Mouse (Mus musculus) kidney, embryonic 15.5 days (tissue): ENCODE results near the gene Ctf2. TPM values are rescaled to one million over a fixed set of nuclear protein-coding genes. Genes with fewer than 3 reads are reported as not detected.

Experiments
- ATAC-seq: fragments of 200-750 bp; cut with Nextera tagmentation; replicated peaks from 2 replicates; pipeline ENCODE4 v1.8.0; 2017; ENCODE audit warnings: moderate TSS enrichment; ENCODE audit not compliant: low FRiP score
- H3K27ac ChIP-seq: fragments of 300-500 bp; sonication (generic); 2 replicates; pipeline ENCODE4 v1.5.1; 2015; ENCODE audit warnings: mild to moderate bottlenecking, inconsistent platforms
- H3K27me3 ChIP-seq: fragments of 300-500 bp; sonication (generic); 2 replicates; pipeline ENCODE4 v1.6.1; 2015; ENCODE audit warnings: inconsistent platforms
- H3K36me3 ChIP-seq: fragments of 300-500 bp; sonication (generic); 2 replicates; pipeline ENCODE4 v1.6.1; 2015; ENCODE audit warnings: inconsistent platforms
- H3K4me1 ChIP-seq: fragments of 300-500 bp; sonication (generic); 2 replicates; pipeline ENCODE4 v1.6.1; 2015; ENCODE audit warnings: inconsistent platforms
- H3K4me2 ChIP-seq: fragments of 300-500 bp; sonication (generic); 2 replicates; pipeline ENCODE4 v1.6.1; 2015; ENCODE audit warnings: moderate library complexity, mild to moderate bottlenecking, inconsistent platforms
- H3K4me3 ChIP-seq: fragments of 300-500 bp; sonication (generic); replicated peaks from 2 replicates; pipeline ENCODE4 v1.5.1; 2015; ENCODE audit warnings: mild to moderate bottlenecking, inconsistent platforms
- H3K9ac ChIP-seq: fragments of 300-500 bp; sonication (generic); 2 replicates; pipeline ENCODE4 v1.6.1; 2015; ENCODE audit warnings: mild to moderate bottlenecking, inconsistent platforms
- H3K9me3 ChIP-seq: fragments of 300-500 bp; sonication (generic); replicated peaks from 2 replicates; pipeline ENCODE4 v1.6.1; 2016; ENCODE audit warnings: inconsistent platforms
- WGBS: fragments of 180-500 bp; shearing (Covaris S2); methylation state at CpG from one replicate; pipeline ENCODE4 v1.1.7; 2015; ENCODE audit warnings: mixed read lengths; 5-methylcytosine and 5-hydroxymethylcytosine counted together
- polyA plus RNA-seq: library from polyadenylated mRNA; unstranded; fragments of >200 nt; fragmentation: Nextera tagmentation; extraction: Ambion mirVana; gene quantifications from 2 replicates; pipeline ENCODE4 v1.2.1, GENCODE M21; 2015

The Ctf2 gene
- polyA plus RNA-seq, 1 experiment from 2014 or later = 0.31 TPM

GRCm38 (mm10) chr7:127769651-127770038 lies 37.7 kb upstream of the Ctf2 start, which contains the start of gene Orai3:
Gene Orai3 (plus strand): TSS chr7:127769815.
- ATAC-seq = peak; percentile 86
- under 1% methylated on average over 24 of the region's 24 CpGs for WGBS

GRCm38 (mm10) chr7:127768997-127769593 lies 37.1 kb upstream of the Ctf2 start:
- Histone ChIP-seq H3K9me3 (no peaks in the 10 kb centered on the region), H3K27ac (peak overlapping the region; percentile 98), H3K4me2 (peak overlapping the region; percentile 94), H3K4me3 (peak overlapping the region; percentile 81), H3K4me1 (peaks cover 32% of the 10 kb centered on the region), H3K9ac (peak overlapping the region; percentile 91), H3K36me3 (peaks cover 45% of the 10 kb centered on the region), H3K27me3 (no peaks in the 10 kb centered on the region)
- ATAC-seq = peak; percentile 90
- WGBS = under 1% methylated on average over 16 of the region's 16 CpGs

More at GRCm38 (mm10) chr7:127769651-127770038, 37.7 kb upstream of the Ctf2 start, which contains the start of gene Orai3:
- Histone ChIP-seq H3K27me3 (no peaks in the 10 kb centered on the region), H3K9ac (peak within 1 kb of the TSS; percentile 91), H3K4me2 (peak within 1 kb of the TSS; percentile 94), H3K4me3 (peak within 1 kb of the TSS; percentile 81), H3K27ac (peak within 1 kb of the TSS; percentile 98), H3K36me3 (peaks cover 42% of the 10 kb centered on the region), H3K4me1 (peaks cover 33% of the 10 kb centered on the region), H3K9me3 (no peaks in the 10 kb centered on the region)

GRCm38 (mm10) chr7:127768346-127768996 lies 36.5 kb upstream of the Ctf2 start:
- no peak overlapping the region for H3K9ac ChIP-seq
- no peaks in the 10 kb centered on the region for H3K27me3 ChIP-seq
- H3K9me3 ChIP-seq = no peaks in the 10 kb centered on the region
- 53% methylated on average over 13 of the region's 13 CpGs for WGBS
- peak overlapping the region; percentile 81; the same call in 1 of the 2 replicates for H3K4me3 ChIP-seq
- no peak for ATAC-seq
- H3K4me1 ChIP-seq = peaks cover 29% of the 10 kb centered on the region
- H3K27ac ChIP-seq = peak overlapping the region; percentile 98
- H3K36me3 ChIP-seq = peaks cover 51% of the 10 kb centered on the region
- H3K4me2 ChIP-seq = peak overlapping the region; percentile 94

- no peak overlapping the region; the same call in 1 of the 2 replicates for H3K4me3 ChIP-seq
- H3K4me1 ChIP-seq = peaks cover 29% of the 10 kb centered on the region
- no peaks in the 10 kb centered on the region for H3K27me3 ChIP-seq
- H3K27ac ChIP-seq = peak overlapping the region; percentile 98
- no peak for ATAC-seq
- H3K36me3 ChIP-seq = peaks cover 56% of the 10 kb centered on the region
- no peak overlapping the region for H3K4me2 ChIP-seq
- 94% methylated on average over 19 of the region's 19 CpGs for WGBS
- no peak overlapping the region for H3K9ac ChIP-seq
- no peaks in the 10 kb centered on the region for H3K9me3 ChIP-seq
These were observed 35.8 kb upstream of the Ctf2 start for GRCm38 (mm10) chr7:127767671-127768345.

GRCm38 (mm10) chr7:127766851-127767609 lies 35.1 kb upstream of the Ctf2 start:
- Histone ChIP-seq H3K4me3 (no peak overlapping the region; the same call in 1 of the 2 replicates), H3K9ac (no peak overlapping the region), H3K27me3 (no peaks in the 10 kb centered on the region), H3K4me1 (peaks cover 29% of the 10 kb centered on the region), H3K27ac (no peak overlapping the region), H3K9me3 (no peaks in the 10 kb centered on the region), H3K4me2 (no peak overlapping the region), H3K36me3 (peaks cover 63% of the 10 kb centered on the region)
- ATAC-seq = no peak
- WGBS = 79% methylated on average over 17 of the region's 17 CpGs

GRCm38 (mm10) chr7:127765756-127766155 lies 33.8 kb upstream of the Ctf2 start:
- no peaks in the 10 kb centered on the region for H3K9me3 ChIP-seq
- peaks cover 23% of the 10 kb centered on the region for H3K4me1 ChIP-seq
- no peak overlapping the region for H3K9ac ChIP-seq
- 86% methylated on average over 2 of the region's 2 CpGs for WGBS
- H3K4me2 ChIP-seq = no peak overlapping the region
- no peak overlapping the region for H3K4me3 ChIP-seq
- no peaks in the 10 kb centered on the region for H3K27me3 ChIP-seq
- no peak overlapping the region for H3K27ac ChIP-seq
- no peak for ATAC-seq
- peaks cover 75% of the 10 kb centered on the region for H3K36me3 ChIP-seq

- no peak for ATAC-seq
- Histone ChIP-seq H3K36me3 (peaks cover 89% of the 10 kb centered on the region), H3K9ac (no peak overlapping the region), H3K27ac (no peak overlapping the region), H3K4me2 (no peak overlapping the region), H3K9me3 (no peaks in the 10 kb centered on the region), H3K4me1 (peaks cover 20% of the 10 kb centered on the region), H3K4me3 (no peak overlapping the region), H3K27me3 (no peaks in the 10 kb centered on the region)
- 90% methylated on average over 4 of the region's 4 CpGs for WGBS
These were observed 31.7 kb upstream of the Ctf2 start for GRCm38 (mm10) chr7:127763642-127764041.

- WGBS = 38% methylated on average over 7 of the region's 7 CpGs
- Histone ChIP-seq H3K27me3 (no peaks in the 10 kb centered on the region), H3K27ac (no peak overlapping the region), H3K4me3 (no peak overlapping the region), H3K9ac (no peak overlapping the region), H3K36me3 (peaks cover 89% of the 10 kb centered on the region), H3K9me3 (no peaks in the 10 kb centered on the region), H3K4me2 (no peak overlapping the region), H3K4me1 (peaks cover 24% of the 10 kb centered on the region)
- no peak for ATAC-seq
These were observed 29.1 kb upstream of the Ctf2 start for GRCm38 (mm10) chr7:127761026-127761425.

GRCm38 (mm10) chr7:127760478-127760877 lies 28.5 kb upstream of the Ctf2 start:
- Histone ChIP-seq H3K4me3 (no peak overlapping the region), H3K27ac (no peak overlapping the region), H3K27me3 (no peaks in the 10 kb centered on the region), H3K4me2 (no peak overlapping the region), H3K9me3 (no peaks in the 10 kb centered on the region), H3K4me1 (peaks cover 30% of the 10 kb centered on the region), H3K9ac (0 out of 2 replicates have a peak overlapping the region, but pooled peaks have one; percentile 7), H3K36me3 (peaks cover 89% of the 10 kb centered on the region)
- no peak for ATAC-seq
- WGBS = 68% methylated on average over 3 of the region's 3 CpGs

GRCm38 (mm10) chr7:127759716-127760115 lies 27.8 kb upstream of the Ctf2 start:
- WGBS = 57% methylated on average over 6 of the region's 6 CpGs
- Histone ChIP-seq H3K9me3 (no peaks in the 10 kb centered on the region), H3K4me2 (no peak overlapping the region), H3K27me3 (no peaks in the 10 kb centered on the region), H3K27ac (no peak overlapping the region), H3K36me3 (peaks cover 89% of the 10 kb centered on the region), H3K4me1 (peaks cover 30% of the 10 kb centered on the region), H3K9ac (no peak overlapping the region), H3K4me3 (no peak overlapping the region)
- ATAC-seq = no peak

- H3K9ac ChIP-seq = no peak overlapping the region
- no peak overlapping the region for H3K4me2 ChIP-seq
- no peak for ATAC-seq
- no peak overlapping the region for H3K4me3 ChIP-seq
- H3K9me3 ChIP-seq = no peaks in the 10 kb centered on the region
- WGBS = 84% methylated on average over 7 of the region's 7 CpGs
- peaks cover 100% of the 10 kb centered on the region for H3K36me3 ChIP-seq
- no peaks in the 10 kb centered on the region for H3K27me3 ChIP-seq
- H3K4me1 ChIP-seq = peaks cover 23% of the 10 kb centered on the region
- H3K27ac ChIP-seq = no peak overlapping the region
These were observed 21.8 kb upstream of the Ctf2 start for GRCm38 (mm10) chr7:127753741-127754140.
